Mouse (Mus musculus): Measurements from ENCODE around the gene Zfand4. TPM values are rescaled to one million over a fixed set of nuclear protein-coding genes. Genes with fewer than 3 reads are reported as not detected.
"Not testable (repeated sequence)": the region's sequence is repeated elsewhere in the genome, so short reads cannot be mapped to it uniquely, and the experiment has no call there.

The Zfand4 gene
- total RNA-seq, 1 experiment from 2014 or later = 7.8 TPM

- ATAC-seq (replicated peaks; ENCODE audit: insufficient number of reproducible peaks, low FRiP score, low TSS enrichment, poor library complexity, severe bottlenecking) = no peak
These were observed 22.3 kb downstream of the Zfand4 start for GRCm38 (mm10) chr6:116286321-116286720.

- no peak for ATAC-seq (replicated peaks; ENCODE audit: insufficient number of reproducible peaks, low FRiP score, low TSS enrichment, poor library complexity, severe bottlenecking)
These were observed 23.0 kb downstream of the Zfand4 start for GRCm38 (mm10) chr6:116286870-116287575.

- peak; percentile 63; the same call in 1 of the 2 replicates for ATAC-seq (replicated peaks; ENCODE audit: insufficient number of reproducible peaks, low FRiP score, low TSS enrichment, poor library complexity, severe bottlenecking)
These were observed 47.4 kb downstream of the Zfand4 start for GRCm38 (mm10) chr6:116311411-116311810.

GRCm38 (mm10) chr6:116319259-116319658 lies 55.2 kb downstream of the Zfand4 start:
- no peak for ATAC-seq (replicated peaks; ENCODE audit: insufficient number of reproducible peaks, low FRiP score, low TSS enrichment, poor library complexity, severe bottlenecking)

GRCm38 (mm10) chr6:116326641-116327040 lies 62.6 kb downstream of the Zfand4 start:
- ATAC-seq (replicated peaks; ENCODE audit: insufficient number of reproducible peaks, low FRiP score, low TSS enrichment, poor library complexity, severe bottlenecking) = no peak

- no peak for ATAC-seq (replicated peaks; ENCODE audit: insufficient number of reproducible peaks, low FRiP score, low TSS enrichment, poor library complexity, severe bottlenecking)
These were observed 67.4 kb downstream of the Zfand4 start for GRCm38 (mm10) chr6:116331396-116331795.

- ATAC-seq (replicated peaks; ENCODE audit: insufficient number of reproducible peaks, low FRiP score, low TSS enrichment, poor library complexity, severe bottlenecking) = no peak
These were observed 73.4 kb downstream of the Zfand4 start for GRCm38 (mm10) chr6:116337466-116337834.

- peak; percentile 75 for ATAC-seq (replicated peaks; ENCODE audit: insufficient number of reproducible peaks, low FRiP score, low TSS enrichment, poor library complexity, severe bottlenecking)
These were observed 73.9 kb downstream of the Zfand4 start, which contains the start of gene March8 for GRCm38 (mm10) chr6:116337835-116338501. Gene March8 (plus strand): TSS chr6:116338024.

GRCm38 (mm10) chr6:116338520-116338919 lies 74.5 kb downstream of the Zfand4 start:
- ATAC-seq (replicated peaks; ENCODE audit: insufficient number of reproducible peaks, low FRiP score, low TSS enrichment, poor library complexity, severe bottlenecking) = no peak

GRCm38 (mm10) chr6:116339088-116339487 lies 75.1 kb downstream of the Zfand4 start:
- no peak for ATAC-seq (replicated peaks; ENCODE audit: insufficient number of reproducible peaks, low FRiP score, low TSS enrichment, poor library complexity, severe bottlenecking)

- no peak for ATAC-seq (replicated peaks; ENCODE audit: insufficient number of reproducible peaks, low FRiP score, low TSS enrichment, poor library complexity, severe bottlenecking)
These were observed 76.5 kb downstream of the Zfand4 start for GRCm38 (mm10) chr6:116340521-116340920.

- ATAC-seq (replicated peaks; ENCODE audit: insufficient number of reproducible peaks, low FRiP score, low TSS enrichment, poor library complexity, severe bottlenecking) = no peak
These were observed 83.9 kb downstream of the Zfand4 start for GRCm38 (mm10) chr6:116347953-116348352.

GRCm38 (mm10) chr6:116349997-116350396 lies 86.0 kb downstream of the Zfand4 start:
- ATAC-seq (replicated peaks; ENCODE audit: insufficient number of reproducible peaks, low FRiP score, low TSS enrichment, poor library complexity, severe bottlenecking) = no peak

GRCm38 (mm10) chr6:116350643-116351042 lies 86.6 kb downstream of the Zfand4 start:
- ATAC-seq (replicated peaks; ENCODE audit: insufficient number of reproducible peaks, low FRiP score, low TSS enrichment, poor library complexity, severe bottlenecking) = no peak

GRCm38 (mm10) chr6:116351534-116351933 lies 87.5 kb downstream of the Zfand4 start:
- no peak for ATAC-seq (replicated peaks; ENCODE audit: insufficient number of reproducible peaks, low FRiP score, low TSS enrichment, poor library complexity, severe bottlenecking)

- ATAC-seq (replicated peaks; ENCODE audit: insufficient number of reproducible peaks, low FRiP score, low TSS enrichment, poor library complexity, severe bottlenecking) = no peak
These were observed 89.4 kb downstream of the Zfand4 start for GRCm38 (mm10) chr6:116353428-116353827.

GRCm38 (mm10) chr6:116356311-116356947 lies 92.4 kb downstream of the Zfand4 start:
- ATAC-seq (replicated peaks; ENCODE audit: insufficient number of reproducible peaks, low FRiP score, low TSS enrichment, poor library complexity, severe bottlenecking) = not testable (repeated sequence)

- ATAC-seq (replicated peaks; ENCODE audit: insufficient number of reproducible peaks, low FRiP score, low TSS enrichment, poor library complexity, severe bottlenecking) = no peak
These were observed 92.9 kb downstream of the Zfand4 start for GRCm38 (mm10) chr6:116356948-116357325.

GRCm38 (mm10) chr6:116358056-116358455 lies 94.0 kb downstream of the Zfand4 start:
- no peak for ATAC-seq (replicated peaks; ENCODE audit: insufficient number of reproducible peaks, low FRiP score, low TSS enrichment, poor library complexity, severe bottlenecking)

GRCm38 (mm10) chr6:116359256-116359655 lies 95.2 kb downstream of the Zfand4 start:
- no peak for ATAC-seq (replicated peaks; ENCODE audit: insufficient number of reproducible peaks, low FRiP score, low TSS enrichment, poor library complexity, severe bottlenecking)
